Mouse (Mus musculus): ENCODE measurements around the gene Pabpn1. TPM values are rescaled to one million over a fixed set of nuclear protein-coding genes. Genes with fewer than 3 reads are reported as not detected.

Pabpn1 gene
- 144 and 157 TPM in 2 replicates for polyA plus RNA-seq (2015; fragmentation: Nextera tagmentation; extraction: Ambion mirVana)

- Histone ChIP-seq H3K4me1 (peaks cover 24% of the 10 kb centered on the region), H3K27me3 (no peaks in the 10 kb centered on the region), H3K9ac (peak within 1 kb of the TSS; percentile 23), H3K4me3 (replicated peaks) (peak within 1 kb of the TSS; percentile 91), H3K4me2 (peak within 1 kb of the TSS; percentile 58), H3K36me3 (peaks cover 22% of the 10 kb centered on the region), H3K9me3 (replicated peaks) (no peaks in the 10 kb centered on the region), H3K27ac (peak within 1 kb of the TSS; percentile 87)
- ATAC-seq (replicated peaks; ENCODE audit: low FRiP score) = no peak
- 89% methylated on average over 3 of the region's 3 CpGs for WGBS
Measured at GRCm38 (mm10) chr14:54892200-54892599, at the start of gene Pabpn1. Gene Pabpn1, plus strand, starts transcription at chr14:54892500.

- Histone ChIP-seq H3K4me1 (peaks cover 3% of the 10 kb centered on the region; the same call in 1 of the 2 replicates), H3K4me2 (peak overlapping the region; percentile 28; the same call in 1 of the 2 replicates), H3K27me3 (peaks cover 10% of the 10 kb centered on the region), H3K36me3 (no peaks in the 10 kb centered on the region), H3K9me3 (replicated peaks) (no peaks in the 10 kb centered on the region), H3K27ac (no peak overlapping the region), H3K4me3 (replicated peaks) (no peak overlapping the region), H3K9ac (no peak overlapping the region)
- no peak for ATAC-seq (replicated peaks; ENCODE audit: low FRiP score)
- WGBS = 2% methylated on average over 4 of the region's 4 CpGs
Measured at GRCm38 (mm10) chr14:54843461-54843860, 48.8 kb upstream of the Pabpn1 start.

- no peak overlapping the region for H3K9ac ChIP-seq
- ATAC-seq (replicated peaks; ENCODE audit: low FRiP score) = no peak
- H3K4me2 ChIP-seq = no peak overlapping the region
- WGBS = 90% methylated on average over 3 of the region's 3 CpGs
- H3K4me1 ChIP-seq = no peaks in the 10 kb centered on the region
- no peaks in the 10 kb centered on the region for H3K9me3 ChIP-seq (replicated peaks)
- no peaks in the 10 kb centered on the region for H3K27me3 ChIP-seq
- H3K4me3 ChIP-seq (replicated peaks) = no peak overlapping the region
- H3K36me3 ChIP-seq = peaks cover 48% of the 10 kb centered on the region
- H3K27ac ChIP-seq = no peak overlapping the region
Measured at GRCm38 (mm10) chr14:54855726-54856125, 36.6 kb upstream of the Pabpn1 start.

GRCm38 (mm10) chr14:54856703-54857102 lies 35.6 kb upstream of the Pabpn1 start:
- H3K27me3 ChIP-seq = no peaks in the 10 kb centered on the region
- no peak overlapping the region for H3K27ac ChIP-seq
- ATAC-seq (replicated peaks; ENCODE audit: low FRiP score) = no peak
- no peaks in the 10 kb centered on the region for H3K4me1 ChIP-seq
- no peak overlapping the region for H3K4me2 ChIP-seq
- 84% methylated on average over 7 of the region's 7 CpGs for WGBS
- H3K9ac ChIP-seq = no peak overlapping the region
- H3K9me3 ChIP-seq (replicated peaks) = no peaks in the 10 kb centered on the region
- no peak overlapping the region for H3K4me3 ChIP-seq (replicated peaks)
- peaks cover 48% of the 10 kb centered on the region for H3K36me3 ChIP-seq

GRCm38 (mm10) chr14:54857891-54858290 lies 34.4 kb upstream of the Pabpn1 start:
- no peak overlapping the region for H3K9ac ChIP-seq
- H3K4me1 ChIP-seq = 0 out of 2 replicates have a peak, but pooled peaks cover 6% of the 10 kb centered on the region
- H3K36me3 ChIP-seq = peaks cover 48% of the 10 kb centered on the region
- 89% methylated on average over 9 of the region's 9 CpGs for WGBS
- H3K4me2 ChIP-seq = no peak overlapping the region
- H3K9me3 ChIP-seq (replicated peaks) = no peaks in the 10 kb centered on the region
- no peak overlapping the region for H3K27ac ChIP-seq
- ATAC-seq (replicated peaks; ENCODE audit: low FRiP score) = no peak
- no peak overlapping the region for H3K4me3 ChIP-seq (replicated peaks)
- no peaks in the 10 kb centered on the region for H3K27me3 ChIP-seq

- Histone ChIP-seq H3K4me1 (peaks cover 13% of the 10 kb centered on the region; the same call in 1 of the 2 replicates), H3K27me3 (no peaks in the 10 kb centered on the region), H3K4me3 (replicated peaks) (no peak overlapping the region), H3K36me3 (peaks cover 25% of the 10 kb centered on the region), H3K27ac (no peak overlapping the region), H3K9me3 (replicated peaks) (no peaks in the 10 kb centered on the region), H3K9ac (no peak overlapping the region), H3K4me2 (no peak overlapping the region)
- 51% methylated on average over 2 of the region's 2 CpGs for WGBS
- ATAC-seq (replicated peaks; ENCODE audit: low FRiP score) = no peak
Measured at GRCm38 (mm10) chr14:54860511-54860910, 31.8 kb upstream of the Pabpn1 start.

GRCm38 (mm10) chr14:54863501-54864312 lies 28.6 kb upstream of the Pabpn1 start:
- H3K4me2 ChIP-seq = peak overlapping the region; percentile 74
- H3K27ac ChIP-seq = peak overlapping the region; percentile 88
- no peaks in the 10 kb centered on the region for H3K36me3 ChIP-seq
- peak overlapping the region; percentile 69 for H3K4me3 ChIP-seq (replicated peaks)
- peak; percentile 100 for ATAC-seq (replicated peaks; ENCODE audit: low FRiP score)
- peak overlapping the region; percentile 76 for H3K9ac ChIP-seq
- WGBS = under 1% methylated on average over 56 of the region's 56 CpGs
- no peaks in the 10 kb centered on the region for H3K9me3 ChIP-seq (replicated peaks)
- peaks cover 13% of the 10 kb centered on the region; the same call in 1 of the 2 replicates for H3K4me1 ChIP-seq
- H3K27me3 ChIP-seq = no peaks in the 10 kb centered on the region

GRCm38 (mm10) chr14:54864313-54865036 lies 27.8 kb upstream of the Pabpn1 start:
- H3K9me3 ChIP-seq (replicated peaks) = no peaks in the 10 kb centered on the region
- H3K27me3 ChIP-seq = no peaks in the 10 kb centered on the region
- H3K4me3 ChIP-seq (replicated peaks) = peak overlapping the region; percentile 69
- H3K36me3 ChIP-seq = no peaks in the 10 kb centered on the region
- H3K27ac ChIP-seq = peak overlapping the region; percentile 88
- H3K4me1 ChIP-seq = peaks cover 13% of the 10 kb centered on the region; the same call in 1 of the 2 replicates
- ATAC-seq (replicated peaks; ENCODE audit: low FRiP score) = 0 out of 2 replicates have a peak, but pooled peaks have one; percentile 4
- peak overlapping the region; percentile 76 for H3K9ac ChIP-seq
- WGBS = 16% methylated on average over 21 of the region's 21 CpGs
- H3K4me2 ChIP-seq = peak overlapping the region; percentile 74

- Histone ChIP-seq H3K4me1 (peaks cover 13% of the 10 kb centered on the region; the same call in 1 of the 2 replicates), H3K9ac (no peak overlapping the region), H3K9me3 (replicated peaks) (no peaks in the 10 kb centered on the region), H3K36me3 (no peaks in the 10 kb centered on the region), H3K4me2 (no peak overlapping the region), H3K27ac (no peak overlapping the region), H3K4me3 (replicated peaks) (no peak overlapping the region), H3K27me3 (no peaks in the 10 kb centered on the region)
- WGBS = 77% methylated on average over 5 of the region's 5 CpGs
- no peak for ATAC-seq (replicated peaks; ENCODE audit: low FRiP score)
Measured at GRCm38 (mm10) chr14:54865626-54866025, 26.7 kb upstream of the Pabpn1 start.

- Histone ChIP-seq H3K27me3 (no peaks in the 10 kb centered on the region), H3K9me3 (replicated peaks) (no peaks in the 10 kb centered on the region), H3K4me3 (replicated peaks) (no peak overlapping the region), H3K4me1 (peaks cover 13% of the 10 kb centered on the region; the same call in 1 of the 2 replicates), H3K36me3 (no peaks in the 10 kb centered on the region), H3K27ac (no peak overlapping the region), H3K4me2 (no peak overlapping the region), H3K9ac (no peak overlapping the region)
- WGBS = 40% methylated on average over 3 of the region's 3 CpGs
- ATAC-seq (replicated peaks; ENCODE audit: low FRiP score) = no peak
Measured at GRCm38 (mm10) chr14:54866268-54866667, 26.0 kb upstream of the Pabpn1 start.

- no peaks in the 10 kb centered on the region for H3K9me3 ChIP-seq (replicated peaks)
- H3K27me3 ChIP-seq = no peaks in the 10 kb centered on the region
- peaks cover under 1% of the 10 kb centered on the region; the same call in 1 of the 2 replicates for H3K36me3 ChIP-seq
- H3K4me3 ChIP-seq (replicated peaks) = no peak overlapping the region
- H3K4me2 ChIP-seq = no peak overlapping the region
- H3K9ac ChIP-seq = no peak overlapping the region
- 60% methylated on average over 5 of the region's 5 CpGs for WGBS
- H3K4me1 ChIP-seq = peaks cover 13% of the 10 kb centered on the region; the same call in 1 of the 2 replicates
- no peak for ATAC-seq (replicated peaks; ENCODE audit: low FRiP score)
- H3K27ac ChIP-seq = no peak overlapping the region
Measured at GRCm38 (mm10) chr14:54866936-54867335, 25.4 kb upstream of the Pabpn1 start.

GRCm38 (mm10) chr14:54868026-54868425 lies 24.3 kb upstream of the Pabpn1 start:
- no peaks in the 10 kb centered on the region for H3K27me3 ChIP-seq
- H3K9me3 ChIP-seq (replicated peaks) = no peaks in the 10 kb centered on the region
- no peak for ATAC-seq (replicated peaks; ENCODE audit: low FRiP score)
- H3K4me3 ChIP-seq (replicated peaks) = no peak overlapping the region
- no peak overlapping the region for H3K4me2 ChIP-seq
- H3K9ac ChIP-seq = no peak overlapping the region
- H3K4me1 ChIP-seq = peaks cover 7% of the 10 kb centered on the region; the same call in 1 of the 2 replicates
- H3K36me3 ChIP-seq = peaks cover 4% of the 10 kb centered on the region; the same call in 1 of the 2 replicates
- WGBS = 87% methylated on average over 4 of the region's 4 CpGs
- H3K27ac ChIP-seq = no peak overlapping the region
